Mouse (Mus musculus) left cerebral cortex, postnatal 10 days (tissue): ENCODE results near the gene Ndufaf4. TPM values are rescaled to one million over a fixed set of nuclear protein-coding genes. Genes with fewer than 3 reads are reported as not detected.
"Not testable (repeated sequence)": the region's sequence is repeated elsewhere in the genome, so short reads cannot be mapped to it uniquely, and the experiment has no call there.

ENCODE experiments used
- DNase-seq, 2 experiments: peaks; one replicate each; pipeline ENCODE4 v3.0.0; 2021 to 2022; ENCODE audit warnings: low spot score in 2 of 2, mixed read lengths in 1 of 2; ENCODE audit errors: extremely low spot score in 1 of 2
- intact Hi-C: fragments of 180-260 bp; cut with DNase I; formaldehyde crosslinking; loops from one replicate; pipeline ENCODE4 v1.15.1; 2025
- total RNA-seq, 2 experiments: library from RNA; stranded (reverse); gene quantifications; 2 replicates each; pipeline ENCODE4 v1.2.3; 2021

The Ndufaf4 gene
- total RNA-seq, result 10 to 100 TPM; 31.5 to 32.3 TPM

DNA sequence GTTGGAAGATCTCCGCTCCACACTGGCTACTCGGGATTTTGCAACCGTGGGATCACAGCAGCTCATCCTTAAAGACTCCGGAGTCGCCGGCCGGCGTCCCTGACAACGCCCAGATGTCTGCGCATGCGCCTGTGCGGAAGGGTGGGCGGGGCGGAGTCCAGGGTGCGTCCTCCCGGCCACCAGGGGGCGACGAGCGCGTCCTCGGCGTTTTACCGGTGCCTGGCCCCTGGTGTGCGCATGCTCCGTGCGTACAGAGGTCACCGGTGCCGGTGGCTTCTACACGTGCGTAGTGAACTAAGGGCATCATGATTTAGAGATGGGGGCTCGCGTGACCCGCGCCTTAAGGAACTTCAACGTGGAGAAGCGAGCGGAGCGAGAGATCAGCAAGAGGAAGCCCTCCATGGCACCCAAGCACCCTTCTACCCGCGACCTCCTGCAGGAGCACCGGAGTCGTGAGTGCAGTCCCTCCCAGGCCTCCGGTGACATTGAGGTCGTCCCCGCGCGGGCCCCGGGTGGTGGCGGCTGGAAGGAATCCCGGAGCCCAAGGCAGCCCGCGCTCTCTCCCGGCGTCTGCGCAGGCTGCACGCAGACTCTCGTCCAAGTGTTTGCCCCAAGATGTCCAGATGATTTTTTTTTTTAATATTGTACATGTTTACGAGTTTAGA, at the start of gene Ndufaf4:
Ndufaf4 (plus strand) TSS at position 233 of the 665 bp plus-strand sequence.
- intact Hi-C loops, result loop anchor here (2.0 to 5.0 kb wide), 3 partner anchors 177 to 1644 kb away; no protein-coding TSS in a partner anchor
- peak; percentile 96 to 98 for DNase-seq

GRCm38 (mm10) chr4:24850401-24851325, 47.2 kb upstream of the Ndufaf4 start, which contains the start of gene Klhl32:
Gene Klhl32 (minus strand): TSS chr4:24851124.
- DNase-seq, result peak; percentile 71 to 89
- intact Hi-C loops, result no loop called here

- intact Hi-C loops, result no loop called here
Measured at GRCm38 (mm10) chr4:24865691-24866090, 32.2 kb upstream of the Ndufaf4 start.

DNA sequence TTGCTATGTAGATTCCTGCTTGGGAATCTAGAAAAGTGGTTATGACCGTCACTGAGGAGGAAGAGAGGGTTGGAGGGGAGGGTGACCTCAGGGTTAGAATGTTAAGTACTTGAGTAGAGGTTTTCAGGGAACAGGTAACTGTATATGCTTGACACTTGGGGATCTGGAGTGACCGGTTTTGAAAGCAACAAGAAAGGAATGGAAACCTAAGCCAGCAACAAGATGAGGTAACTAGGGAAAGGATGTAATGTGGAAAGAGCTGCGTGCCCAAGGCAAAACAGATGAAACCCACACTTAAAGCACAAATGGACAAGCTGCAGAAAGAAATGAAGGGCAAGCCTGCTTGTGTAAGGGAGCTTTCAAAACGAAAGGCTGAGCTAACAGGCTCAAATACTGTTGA, 28.7 kb upstream of the Ndufaf4 start:
- intact Hi-C loops, result no loop called here
- DNase-seq, result no peak

More at GRCm38 (mm10) chr4:24865691-24866090, 32.2 kb upstream of the Ndufaf4 start:
- no peak for DNase-seq

DNA sequence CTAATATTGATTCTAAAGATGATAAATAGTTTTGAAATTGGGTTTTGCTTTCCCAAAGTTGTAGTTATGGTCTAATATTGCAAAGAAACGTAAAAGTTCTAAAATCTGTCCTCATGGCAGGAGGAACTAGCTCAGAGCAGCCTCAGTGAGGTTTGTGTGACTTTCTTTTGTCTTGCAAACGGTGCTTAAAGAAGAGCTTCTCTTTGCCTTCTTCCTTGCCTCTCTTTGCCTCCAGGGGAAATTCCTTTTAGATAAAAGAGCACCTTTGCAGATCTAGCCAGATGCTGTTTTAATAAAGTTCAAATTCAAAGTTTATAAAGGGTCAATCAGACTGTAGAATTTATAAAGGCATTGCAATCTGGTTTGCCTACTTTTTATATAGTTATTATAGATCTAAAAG, 8.5 kb upstream of the Ndufaf4 start:
- intact Hi-C loops, DNase-seq: not testable (repeated sequence)

GRCm38 (mm10) chr4:24892293-24892692, 5.6 kb upstream of the Ndufaf4 start:
- intact Hi-C loops, DNase-seq: not testable (repeated sequence)

- no peak for DNase-seq
- intact Hi-C loops, result loop anchor here (5.0 kb wide), 2 partner anchors 283 to 1648 kb away; no protein-coding TSS in a partner anchor
Measured at GRCm38 (mm10) chr4:24894625-24895024, 3.3 kb upstream of the Ndufaf4 start.

GRCm38 (mm10) chr4:24896829-24897228, 1.1 kb upstream of the Ndufaf4 start:
- DNase-seq, result peak in 1 of 2 experiments; percentile 65

DNA sequence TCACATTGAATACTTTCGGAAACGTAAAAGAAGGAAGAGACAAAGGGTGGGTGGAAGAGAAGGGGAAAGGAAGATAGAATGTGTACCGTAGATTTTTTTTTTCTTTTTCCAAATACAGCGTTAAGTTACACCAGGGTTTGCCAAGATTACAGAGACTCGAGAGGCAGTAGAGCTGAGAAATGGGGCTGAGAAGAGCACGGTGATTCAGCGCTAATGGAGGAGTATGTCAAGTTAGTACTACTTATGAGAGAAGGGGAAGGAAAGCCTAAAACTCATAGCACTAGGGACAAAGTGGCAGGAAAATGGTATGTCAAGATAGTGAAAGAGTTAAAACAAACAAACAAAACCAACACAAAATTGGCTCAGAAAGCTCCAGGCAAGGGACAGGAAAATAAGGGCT, 532 bp upstream of the Ndufaf4 start:
- DNase-seq, result no peak
- intact Hi-C loops, result loop anchor here (2.0 to 5.0 kb wide), 3 partner anchors 177 to 1645 kb away; no protein-coding TSS in a partner anchor

More at GRCm38 (mm10) chr4:24896829-24897228, 1.1 kb upstream of the Ndufaf4 start:
- intact Hi-C loops, result loop anchor here (2.0 to 5.0 kb wide), 3 partner anchors 176 to 1645 kb away; no protein-coding TSS in a partner anchor

- DNase-seq, result no peak
- intact Hi-C loops, result loop anchor here (5.0 kb wide), 2 partner anchors 279 to 1644 kb away; no protein-coding TSS in a partner anchor
Measured at GRCm38 (mm10) chr4:24898636-24899035, 753 bp downstream of the Ndufaf4 start.

DNA sequence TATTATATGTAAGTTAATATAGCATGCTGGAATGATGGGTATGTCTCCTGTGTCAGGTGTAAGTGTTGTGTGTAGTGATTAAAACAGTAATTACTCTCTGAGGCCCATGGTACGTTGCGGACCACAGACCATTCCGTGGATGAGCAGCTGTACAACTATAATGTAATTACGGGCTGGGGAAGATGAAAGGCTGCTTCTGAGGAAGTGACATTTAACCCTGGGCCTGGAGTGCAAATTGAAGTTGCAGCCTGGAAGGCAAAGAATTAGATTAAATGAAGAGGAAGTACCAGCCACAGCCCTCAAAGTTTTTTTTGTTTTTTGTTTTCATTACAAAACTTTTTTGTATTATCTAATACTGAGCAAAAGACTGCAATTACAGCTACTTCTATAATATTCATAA, 1.3 kb downstream of the Ndufaf4 start:
- intact Hi-C loops, result loop anchor here (5.0 kb wide), 2 partner anchors 278 to 1643 kb away; no protein-coding TSS in a partner anchor
- DNase-seq, result no peak

DNA sequence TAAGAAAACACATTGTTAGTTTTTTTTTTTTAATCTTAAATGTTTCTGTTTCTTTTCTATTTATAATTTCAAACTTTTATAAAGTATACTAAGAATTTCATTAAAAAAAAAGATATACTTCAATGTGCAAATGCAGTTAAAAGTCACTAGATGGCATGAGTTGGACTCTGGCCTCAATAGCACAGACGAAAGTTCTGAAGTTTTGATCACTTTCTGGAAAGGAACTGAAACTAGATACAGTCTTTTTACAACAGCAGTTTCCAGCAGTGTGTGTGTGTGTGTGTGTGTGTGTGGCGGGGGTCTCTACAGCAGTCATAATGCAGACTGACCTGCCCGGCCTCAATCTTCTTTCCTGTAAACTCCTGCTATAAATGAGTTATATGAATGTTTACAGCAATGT, 9.9 kb downstream of the Ndufaf4 start:
- no peak for DNase-seq
- intact Hi-C loops, result no loop called here

- DNase-seq, result no peak
- intact Hi-C loops, result no loop called here
Measured at GRCm38 (mm10) chr4:24915631-24916030, 17.7 kb downstream of the Ndufaf4 start.

DNA sequence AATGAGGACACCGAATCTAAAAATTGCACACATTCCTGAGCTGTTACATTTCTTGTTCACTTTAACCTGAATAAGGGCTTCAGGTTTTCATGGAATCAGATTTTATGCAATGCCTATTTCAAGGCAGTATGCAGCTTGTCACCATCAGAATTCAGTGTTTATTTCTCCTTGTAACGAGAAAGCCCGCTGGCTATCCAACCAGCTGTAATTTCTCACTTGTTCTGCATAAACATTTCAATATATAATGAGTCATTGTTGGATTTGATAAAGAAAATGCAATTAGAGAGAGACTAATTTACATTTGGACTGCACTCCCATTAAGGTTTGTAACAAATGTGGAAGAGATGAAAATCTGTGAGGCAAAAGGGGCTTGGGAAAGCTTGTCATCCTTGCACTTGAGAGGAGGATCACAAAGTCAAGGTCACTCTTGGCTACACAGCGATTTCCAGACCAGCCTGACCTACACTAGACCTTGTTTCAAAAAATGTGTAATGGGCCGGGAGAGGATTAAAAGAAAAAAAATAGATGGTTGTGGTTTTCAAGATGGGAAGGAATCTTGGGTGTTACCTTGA, 22.2 kb downstream of the Ndufaf4 start:
- intact Hi-C loops, result no loop called here

DNA sequence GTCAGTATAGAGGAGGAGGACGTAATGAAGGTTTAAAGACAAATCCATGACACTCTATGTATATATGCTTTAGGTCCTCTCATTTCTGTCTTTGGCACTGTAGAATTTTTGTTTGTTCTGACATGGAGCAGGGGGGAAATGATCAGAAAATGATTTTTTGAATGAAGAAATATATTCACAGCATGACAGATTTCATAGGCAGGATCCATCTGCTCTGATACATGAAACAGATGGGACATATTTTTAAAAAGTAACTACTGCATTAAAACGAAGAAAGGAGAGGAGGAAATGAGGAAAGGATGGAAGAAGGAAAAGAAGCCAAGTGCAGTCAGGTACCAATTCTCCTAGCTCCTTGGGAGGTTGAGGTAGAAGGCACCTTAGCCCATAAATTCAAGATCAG, 26.8 kb downstream of the Ndufaf4 start:
- no peak for DNase-seq
- intact Hi-C loops, result no loop called here

More for the DNA sequence above, 22.2 kb downstream of the Ndufaf4 start:
- no peak for DNase-seq

- no peak for DNase-seq
- intact Hi-C loops, result no loop called here
Measured at GRCm38 (mm10) chr4:24928260-24928780, 30.4 kb downstream of the Ndufaf4 start.

DNA sequence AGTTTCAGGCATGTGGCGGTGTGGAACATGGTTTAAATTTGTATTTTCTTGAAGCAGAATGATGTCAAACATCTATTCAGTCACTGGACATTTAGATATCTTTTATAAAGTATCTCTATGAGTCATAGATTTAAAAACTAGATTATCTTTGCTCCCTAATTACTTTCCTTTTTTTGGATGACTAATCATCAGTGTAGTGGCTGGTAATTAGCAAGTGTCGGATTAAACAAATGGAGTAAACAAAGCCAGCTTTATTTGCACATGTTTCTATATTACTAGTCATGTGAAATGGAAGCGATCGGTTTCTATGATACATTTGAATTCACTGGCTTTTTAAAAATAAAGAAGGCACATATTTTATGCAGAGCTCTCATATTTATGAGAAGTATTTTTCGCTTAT, 31.0 kb downstream of the Ndufaf4 start:
- intact Hi-C loops, result no loop called here
- no peak for DNase-seq

GRCm38 (mm10) chr4:24942728-24943424, 45.0 kb downstream of the Ndufaf4 start:
- peak in 1 of 2 experiments; percentile 24 for DNase-seq

More at GRCm38 (mm10) chr4:24942728-24943424, 45.0 kb downstream of the Ndufaf4 start:
- intact Hi-C loops, result no loop called here
